Mouse (Mus musculus) forebrain, embryonic 15.5 days (tissue): Measurements from ENCODE around the gene Urgcp. TPM values are rescaled to one million over a fixed set of nuclear protein-coding genes. Genes with fewer than 3 reads are reported as not detected.
A peak's percentile ranks its signal among the peaks of the same experiment; 100 is the strongest.

Experiments used
- ATAC-seq: fragments of 200-750 bp; cut with Nextera tagmentation; replicated peaks from 2 replicates; pipeline ENCODE4 v1.8.0; 2017; ENCODE audit warnings: mild to moderate bottlenecking, moderate TSS enrichment, moderate library complexity
- H3K27ac ChIP-seq: fragments of 300-500 bp; sonication (generic); replicated peaks from 2 replicates; pipeline ENCODE4 v1.5.1; 2015; ENCODE audit warnings: mild to moderate bottlenecking, inconsistent platforms
- H3K27me3 ChIP-seq: fragments of 300-500 bp; sonication (generic); 2 replicates; pipeline ENCODE4 v1.6.1; 2015; ENCODE audit warnings: inconsistent platforms
- H3K36me3 ChIP-seq: fragments of 300-500 bp; sonication (generic); 2 replicates; pipeline ENCODE4 v1.6.1; 2015; ENCODE audit warnings: mild to moderate bottlenecking, inconsistent platforms
- H3K4me1 ChIP-seq: fragments of 300-500 bp; sonication (generic); 2 replicates; pipeline ENCODE4 v1.6.1; 2015; ENCODE audit warnings: inconsistent platforms
- H3K4me2 ChIP-seq: fragments of 300-500 bp; sonication (generic); replicated peaks from 2 replicates; pipeline ENCODE4 v1.6.1; 2015; ENCODE audit warnings: mild to moderate bottlenecking, inconsistent platforms
- H3K4me3 ChIP-seq: fragments of 300-500 bp; sonication (generic); 2 replicates; pipeline ENCODE4 v1.5.1; 2015; ENCODE audit warnings: mild to moderate bottlenecking, inconsistent platforms
- H3K9ac ChIP-seq: fragments of 300-500 bp; sonication (generic); replicated peaks from 2 replicates; pipeline ENCODE4 v1.6.1; 2015; ENCODE audit warnings: mild to moderate bottlenecking, inconsistent platforms
- H3K9me3 ChIP-seq: fragments of 300-500 bp; sonication (generic); 2 replicates; pipeline ENCODE4 v1.6.1; 2016; ENCODE audit warnings: inconsistent platforms
- WGBS: fragments of 180-500 bp; shearing (Covaris S2); methylation state at CpG from one replicate; pipeline ENCODE4 v1.1.7; 2015; ENCODE audit warnings: mixed read lengths; 5-methylcytosine and 5-hydroxymethylcytosine counted together
- polyA plus RNA-seq: library from polyadenylated mRNA; unstranded; fragments of >200 nt; fragmentation: Nextera tagmentation; extraction: Ambion mirVana; gene quantifications from 2 replicates; pipeline ENCODE4 v1.2.1, GENCODE M21; 2015

Urgcp gene
- polyA plus RNA-seq, 1 experiment from 2014 or later, result 31.6 TPM

GRCm38 (mm10) chr11:5797371-5797770, 35.2 kb upstream of the Urgcp start:
- 75% methylated on average over 11 of the region's 11 CpGs for WGBS

GRCm38 (mm10) chr11:5796939-5797338, 34.8 kb upstream of the Urgcp start:
- no peaks in the 10 kb centered on the region for H3K4me1 ChIP-seq
- no peaks in the 10 kb centered on the region for H3K27me3 ChIP-seq
- H3K4me2 ChIP-seq, result no peak overlapping the region
- H3K36me3 ChIP-seq, result peaks cover 89% of the 10 kb centered on the region
- WGBS, result 87% methylated on average over 15 of the region's 15 CpGs
- H3K4me3 ChIP-seq, result no peak overlapping the region
- no peak for ATAC-seq
- no peaks in the 10 kb centered on the region for H3K9me3 ChIP-seq
- no peak overlapping the region for H3K27ac ChIP-seq
- no peak overlapping the region for H3K9ac ChIP-seq

More at GRCm38 (mm10) chr11:5797371-5797770, 35.2 kb upstream of the Urgcp start:
- Histone ChIP-seq H3K4me1 (no peaks in the 10 kb centered on the region), H3K9me3 (no peaks in the 10 kb centered on the region), H3K4me3 (no peak overlapping the region), H3K4me2 (no peak overlapping the region), H3K9ac (no peak overlapping the region), H3K27ac (no peak overlapping the region), H3K36me3 (peaks cover 85% of the 10 kb centered on the region), H3K27me3 (no peaks in the 10 kb centered on the region)
- no peak for ATAC-seq

GRCm38 (mm10) chr11:5795706-5796105, 33.5 kb upstream of the Urgcp start:
- peaks cover 86% of the 10 kb centered on the region for H3K36me3 ChIP-seq
- H3K27ac ChIP-seq, result peak overlapping the region; percentile 45; the same call in 1 of the 2 replicates
- H3K4me1 ChIP-seq, result 0 out of 2 replicates have a peak, but pooled peaks cover under 1% of the 10 kb centered on the region
- no peak overlapping the region for H3K9ac ChIP-seq
- H3K4me2 ChIP-seq, result no peak overlapping the region
- 77% methylated on average over 7 of the region's 7 CpGs for WGBS
- H3K27me3 ChIP-seq, result no peaks in the 10 kb centered on the region
- H3K9me3 ChIP-seq, result no peaks in the 10 kb centered on the region
- ATAC-seq, result peak; percentile 55
- H3K4me3 ChIP-seq, result no peak overlapping the region

GRCm38 (mm10) chr11:5795290-5795689, 33.1 kb upstream of the Urgcp start:
- Histone ChIP-seq H3K27ac (peak overlapping the region; percentile 45; the same call in 1 of the 2 replicates), H3K4me1 (0 out of 2 replicates have a peak, but pooled peaks cover 4% of the 10 kb centered on the region), H3K9ac (no peak overlapping the region), H3K4me3 (no peak overlapping the region), H3K36me3 (peaks cover 82% of the 10 kb centered on the region), H3K4me2 (no peak overlapping the region), H3K27me3 (no peaks in the 10 kb centered on the region), H3K9me3 (no peaks in the 10 kb centered on the region)
- ATAC-seq, result no peak
- 87% methylated on average over 9 of the region's 9 CpGs for WGBS

GRCm38 (mm10) chr11:5790431-5790830, 28.3 kb upstream of the Urgcp start:
- Histone ChIP-seq H3K9me3 (no peaks in the 10 kb centered on the region), H3K27me3 (no peaks in the 10 kb centered on the region), H3K27ac (no peak overlapping the region), H3K4me3 (no peak overlapping the region), H3K4me1 (peaks cover 27% of the 10 kb centered on the region), H3K9ac (no peak overlapping the region), H3K4me2 (no peak overlapping the region), H3K36me3 (peaks cover 35% of the 10 kb centered on the region)
- no peak for ATAC-seq
- 97% methylated on average over 1 of the region's 1 CpGs for WGBS

DNA sequence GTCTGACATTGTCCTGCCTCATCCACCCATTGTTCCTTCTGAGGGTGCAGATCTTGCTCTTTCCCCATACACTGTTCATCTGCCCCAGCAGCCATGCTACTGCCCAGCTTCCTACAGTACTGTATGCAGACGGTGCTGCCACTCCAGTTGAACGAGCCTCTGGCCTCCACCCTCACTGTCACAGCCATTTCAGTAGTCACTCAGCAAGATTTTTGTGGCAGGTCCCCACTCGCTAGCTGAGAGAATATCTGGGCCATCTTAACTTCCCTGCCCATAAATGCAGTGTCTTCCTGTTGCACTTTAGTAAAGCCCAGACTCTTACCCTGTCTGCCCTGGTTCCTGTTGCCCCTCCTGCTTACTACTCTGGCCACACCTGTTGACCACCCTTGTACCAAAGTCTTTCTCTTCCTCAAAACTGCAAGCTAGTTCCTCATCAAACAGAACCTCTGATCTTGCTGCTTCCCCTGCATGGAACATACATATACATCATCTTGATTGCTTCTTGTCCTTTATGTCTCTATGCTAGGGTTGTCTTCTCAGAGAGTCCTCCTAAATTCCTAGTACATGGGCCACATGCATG, 27.7 kb upstream of the Urgcp start:
- peaks cover 30% of the 10 kb centered on the region for H3K36me3 ChIP-seq
- ATAC-seq, result no peak
- no peaks in the 10 kb centered on the region for H3K27me3 ChIP-seq
- H3K27ac ChIP-seq, result no peak overlapping the region
- 88% methylated on average over 3 of the region's 3 CpGs for WGBS
- H3K9me3 ChIP-seq, result no peaks in the 10 kb centered on the region
- H3K4me2 ChIP-seq, result 0 out of 2 replicates have a peak overlapping the region, but pooled peaks have one; percentile 87
- peak overlapping the region; percentile 76; the same call in 1 of the 2 replicates for H3K4me3 ChIP-seq
- peaks cover 27% of the 10 kb centered on the region for H3K4me1 ChIP-seq
- H3K9ac ChIP-seq, result no peak overlapping the region

- Histone ChIP-seq H3K27ac (peak overlapping the region; percentile 90), H3K27me3 (no peaks in the 10 kb centered on the region), H3K9ac (peak overlapping the region; percentile 81), H3K4me1 (peaks cover 27% of the 10 kb centered on the region), H3K36me3 (peaks cover 24% of the 10 kb centered on the region), H3K4me2 (peak overlapping the region; percentile 87), H3K4me3 (peak overlapping the region; percentile 76), H3K9me3 (no peaks in the 10 kb centered on the region)
- 71% methylated on average over 6 of the region's 6 CpGs for WGBS
- ATAC-seq, result no peak
These were observed 27.0 kb upstream of the Urgcp start for GRCm38 (mm10) chr11:5789071-5789753.

- no peaks in the 10 kb centered on the region for H3K9me3 ChIP-seq
- H3K27me3 ChIP-seq, result no peaks in the 10 kb centered on the region
- H3K4me2 ChIP-seq, result peak within 1 kb of the TSS; percentile 87
- peaks cover 15% of the 10 kb centered on the region for H3K36me3 ChIP-seq
- H3K27ac ChIP-seq, result peak within 1 kb of the TSS; percentile 90
- ATAC-seq, result peak; percentile 98
- peak within 1 kb of the TSS; percentile 81 for H3K9ac ChIP-seq
- WGBS, result under 1% methylated on average over 74 of the region's 74 CpGs
- peaks cover 27% of the 10 kb centered on the region for H3K4me1 ChIP-seq
- peak within 1 kb of the TSS; percentile 76 for H3K4me3 ChIP-seq
These were observed 26.2 kb upstream of the Urgcp start, which contains the start of gene Dbnl for GRCm38 (mm10) chr11:5788056-5789014. Dbnl (plus strand) TSS chr11:5788488.

- peaks cover 27% of the 10 kb centered on the region for H3K4me1 ChIP-seq
- H3K27ac ChIP-seq, result peak overlapping the region; percentile 90
- H3K36me3 ChIP-seq, result peaks cover 10% of the 10 kb centered on the region
- WGBS, result 43% methylated on average over 8 of the region's 8 CpGs
- peak overlapping the region; percentile 87 for H3K4me2 ChIP-seq
- peak overlapping the region; percentile 81 for H3K9ac ChIP-seq
- ATAC-seq, result no peak
- peak overlapping the region; percentile 76 for H3K4me3 ChIP-seq
- H3K27me3 ChIP-seq, result no peaks in the 10 kb centered on the region
- no peaks in the 10 kb centered on the region for H3K9me3 ChIP-seq
These were observed 25.5 kb upstream of the Urgcp start for GRCm38 (mm10) chr11:5787671-5788055.

GRCm38 (mm10) chr11:5785732-5786131, 23.6 kb upstream of the Urgcp start:
- ATAC-seq, result no peak
- Histone ChIP-seq H3K4me3 (no peak overlapping the region), H3K9ac (no peak overlapping the region), H3K9me3 (no peaks in the 10 kb centered on the region), H3K4me1 (peaks cover 27% of the 10 kb centered on the region), H3K36me3 (peaks cover 4% of the 10 kb centered on the region; the same call in 1 of the 2 replicates), H3K4me2 (no peak overlapping the region), H3K27me3 (no peaks in the 10 kb centered on the region), H3K27ac (no peak overlapping the region)

GRCm38 (mm10) chr11:5782199-5782944, 20.2 kb upstream of the Urgcp start:
- Histone ChIP-seq H3K9ac (no peak overlapping the region), H3K4me1 (peaks cover 3% of the 10 kb centered on the region), H3K27ac (no peak overlapping the region), H3K9me3 (no peaks in the 10 kb centered on the region), H3K36me3 (peaks cover 5% of the 10 kb centered on the region; the same call in 1 of the 2 replicates), H3K27me3 (no peaks in the 10 kb centered on the region), H3K4me3 (no peak overlapping the region), H3K4me2 (no peak overlapping the region)
- 74% methylated on average over 8 of the region's 8 CpGs for WGBS
- ATAC-seq, result no peak
